Mouse (Mus musculus) CD4-positive helper T cell, adult 2 months (primary cell): ENCODE results near the gene Gm9508.

Experiments used
- DNase-seq: peaks from one replicate; pipeline ENCODE4 v3.0.0-alpha.2; 2012; ENCODE audit warnings: low read depth, missing footprints, low spot score

The Gm9508 gene

DNA sequence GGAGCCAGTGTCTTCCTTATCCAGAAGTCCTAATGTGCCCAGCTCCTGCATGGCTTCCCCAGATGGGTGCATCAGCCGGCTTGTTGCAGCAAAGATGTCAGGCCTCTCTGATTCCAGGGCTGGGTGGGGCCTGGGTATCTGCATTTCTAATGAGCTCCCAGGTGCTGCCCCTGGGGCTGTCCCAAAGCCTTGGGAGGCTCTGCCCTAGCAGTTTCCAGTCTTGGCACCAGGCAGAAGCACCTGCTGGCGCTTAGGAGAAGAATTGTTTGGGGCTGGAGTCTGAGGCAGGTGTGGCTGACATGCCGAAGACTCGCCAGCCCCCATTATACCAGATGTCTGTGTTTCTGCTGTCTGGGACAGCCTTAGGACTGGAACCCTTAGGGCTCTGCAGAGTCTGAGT, 26.3 kb downstream of the Gm9508 start:
- DNase-seq: no peak

GRCm38 (mm10) chr10:77667402-77667801, 29.6 kb downstream of the Gm9508 start:
- DNase-seq: no peak

- no peak for DNase-seq
Observed at GRCm38 (mm10) chr10:77666342-77666741, 30.7 kb downstream of the Gm9508 start.

DNA sequence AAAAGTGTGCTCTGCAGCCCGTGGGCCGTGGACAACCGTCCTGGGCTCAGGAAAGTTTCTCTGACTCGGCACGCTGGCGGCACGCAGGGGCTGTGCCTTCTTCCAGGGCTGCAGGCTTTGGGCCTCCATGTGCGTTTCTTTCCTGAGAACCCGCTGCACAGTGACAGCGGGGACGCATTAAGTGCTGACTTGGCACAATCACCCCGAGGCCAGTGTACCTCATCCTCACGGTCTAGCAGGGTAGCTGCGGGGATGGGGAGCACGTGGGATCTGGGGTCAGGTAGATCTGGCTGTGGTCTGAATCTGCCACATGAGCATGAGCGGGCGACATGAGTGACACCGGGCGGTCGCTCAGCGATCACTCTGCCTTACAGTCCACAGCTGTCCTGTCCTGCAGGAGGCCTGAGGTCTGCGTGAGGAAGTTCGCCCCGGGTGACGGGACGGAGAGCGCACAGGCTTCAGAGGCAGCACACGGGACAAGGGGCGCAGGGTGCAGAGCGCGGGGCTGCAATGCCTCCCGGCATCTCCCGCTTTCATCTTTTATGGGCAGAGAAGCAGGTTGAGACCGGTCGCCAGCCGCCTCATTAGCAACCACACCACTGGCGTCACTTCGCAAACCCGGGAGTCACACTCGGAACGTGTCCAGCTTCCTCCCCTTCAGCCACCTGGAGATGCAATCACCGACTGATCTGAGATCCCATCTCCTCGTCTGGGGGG, 32.9 kb downstream of the Gm9508 start:
- no peak for DNase-seq

DNA sequence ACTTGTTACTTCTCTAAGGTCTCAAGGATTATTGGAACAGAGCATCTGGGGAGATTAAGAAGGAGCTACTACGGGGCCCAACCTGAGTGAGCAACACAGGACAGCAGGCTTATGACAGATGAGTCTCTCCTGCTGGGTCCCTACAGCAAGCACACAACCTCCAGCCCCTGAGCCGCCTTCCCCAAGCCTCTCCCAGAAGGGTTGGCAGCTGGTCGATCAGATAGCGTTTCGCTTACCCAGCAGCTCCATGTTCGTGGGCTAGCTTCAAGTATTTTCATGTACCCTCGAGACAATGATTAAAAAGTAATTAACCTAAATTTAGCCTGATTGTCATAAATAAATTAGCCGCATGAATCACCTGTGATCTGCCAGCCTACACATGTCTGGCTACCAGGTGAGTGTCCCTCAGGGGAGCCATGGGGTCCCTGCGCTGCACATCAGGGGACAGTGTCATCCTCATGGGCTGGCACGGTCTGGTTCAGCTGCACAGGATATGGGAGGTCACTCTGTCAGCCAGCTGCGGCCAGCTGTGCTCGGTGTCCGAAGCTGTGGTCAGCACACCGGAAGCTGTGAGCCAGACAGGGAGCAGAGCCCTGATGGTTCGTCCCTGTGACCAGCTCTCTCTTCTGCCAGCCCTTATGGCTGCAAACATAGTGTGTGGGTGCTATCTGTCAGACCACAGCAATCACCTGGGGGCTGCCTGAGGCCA, 38.6 kb downstream of the Gm9508 start:
- DNase-seq: no peak

- DNase-seq: no peak
Observed at GRCm38 (mm10) chr10:77652046-77652445, 45.0 kb downstream of the Gm9508 start.

- no peak for DNase-seq
Observed at GRCm38 (mm10) chr10:77647901-77648300, 49.1 kb downstream of the Gm9508 start.

DNA sequence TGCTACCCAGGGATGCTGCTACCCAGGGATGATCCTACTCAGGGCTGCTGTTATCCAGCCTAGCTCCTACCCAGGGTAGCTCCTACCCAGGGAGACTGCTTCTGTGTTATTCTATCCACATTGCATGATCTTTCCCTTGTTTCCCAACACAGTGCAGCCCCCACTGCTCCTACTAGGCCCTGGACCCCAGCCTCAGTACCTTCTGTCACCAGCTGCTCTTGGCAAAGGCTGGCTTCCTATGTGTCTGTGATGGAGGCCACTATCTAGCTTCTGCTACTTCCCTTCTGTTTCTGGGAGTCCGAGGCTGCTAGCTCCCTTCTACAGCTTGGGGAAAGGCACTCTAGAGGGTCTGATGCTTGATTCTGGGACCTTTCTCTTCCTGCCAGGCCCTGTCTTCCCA, 49.6 kb downstream of the Gm9508 start:
- DNase-seq: no peak
